Mouse (Mus musculus): ENCODE data around the gene Serpine2. TPM values are rescaled to one million over a fixed set of nuclear protein-coding genes. Genes with fewer than 3 reads are reported as not detected.

The Serpine2 gene
- polyA plus RNA-seq, 1 experiment: 46.7 TPM

GRCm38 (mm10) chr1:79761106-79761916 is 99.7 kb downstream of the Serpine2 start:
- Histone ChIP-seq H3K27me3 (ENCODE audit: control insufficient read depth, insufficient read depth, low read length) (no peaks in the 10 kb centered on the region), H3K4me1 (replicated peaks; ENCODE audit: control insufficient read depth, insufficient read depth, low read length) (peaks cover 17% of the 10 kb centered on the region), H3K4me3 (ENCODE audit: control insufficient read depth, insufficient read depth, low read length) (peak overlapping the region; percentile 95), H3K36me3 (ENCODE audit: control insufficient read depth, insufficient read depth, low read length) (no peaks in the 10 kb centered on the region), H3K27ac (ENCODE audit: control insufficient read depth, insufficient read depth, low read length) (no peak overlapping the region)
- no peak for TF ChIP-seq POLR2A (IDR thresholded peaks at IDR 0.05; ENCODE audit: control insufficient read depth, extremely low read depth, insufficient read depth, low read length, poor library complexity)
- 0 out of 2 replicates have a peak, but pooled peaks have one; percentile 27 for TF ChIP-seq CTCF (IDR thresholded peaks at IDR 0.05; ENCODE audit: borderline replicate concordance, control insufficient read depth, extremely low read depth, insufficient read depth, low read length, poor library complexity)
- DNase-seq: peak; percentile 73
- whole genome bisulfite sequencing: 1% methylated on average over 65 of the region's 65 CpGs

GRCm38 (mm10) chr1:79760656-79761055 is 100.3 kb downstream of the Serpine2 start:
- 36% methylated on average over 11 of the region's 11 CpGs for WGBS
- H3K36me3 ChIP-seq (ENCODE audit: control insufficient read depth, insufficient read depth, low read length): no peaks in the 10 kb centered on the region
- H3K4me1 ChIP-seq (replicated peaks; ENCODE audit: control insufficient read depth, insufficient read depth, low read length): peaks cover 17% of the 10 kb centered on the region
- H3K4me3 ChIP-seq (ENCODE audit: control insufficient read depth, insufficient read depth, low read length): peak overlapping the region; percentile 95
- H3K27ac ChIP-seq (ENCODE audit: control insufficient read depth, insufficient read depth, low read length): no peak overlapping the region
- TF ChIP-seq CTCF (IDR thresholded peaks at IDR 0.05; ENCODE audit: borderline replicate concordance, control insufficient read depth, extremely low read depth, insufficient read depth, low read length, poor library complexity) (no peak), POLR2A (IDR thresholded peaks at IDR 0.05; ENCODE audit: control insufficient read depth, extremely low read depth, insufficient read depth, low read length, poor library complexity) (no peak)
- no peaks in the 10 kb centered on the region for H3K27me3 ChIP-seq (ENCODE audit: control insufficient read depth, insufficient read depth, low read length)
- DNase-seq: peak; percentile 8

DNA sequence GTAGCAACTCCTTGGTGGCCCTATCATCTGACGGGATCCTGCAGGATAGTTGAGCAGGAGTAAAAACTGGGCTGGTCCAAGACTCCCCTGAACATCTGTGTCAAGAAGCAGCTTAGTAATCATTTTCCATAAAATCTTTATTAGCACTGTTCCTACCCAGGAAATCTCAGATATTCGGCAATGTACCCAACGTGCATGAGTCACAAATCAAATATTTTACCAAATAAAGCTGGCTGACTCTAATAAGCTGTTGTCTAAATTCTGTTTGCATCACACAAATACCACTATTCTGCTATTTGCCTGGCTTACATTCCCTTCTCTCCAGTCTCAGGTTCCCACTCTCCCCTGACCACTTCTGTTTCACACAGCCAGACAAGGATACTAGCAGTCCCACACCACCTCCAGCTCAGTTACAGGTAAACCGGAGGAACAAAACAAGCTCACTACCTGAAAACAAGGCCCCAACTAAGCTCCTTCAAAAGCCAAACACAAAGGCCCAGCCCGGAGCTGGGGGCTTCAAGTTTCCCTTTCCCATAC is 101.5 kb downstream of the Serpine2 start:
- Histone ChIP-seq H3K27ac (ENCODE audit: control insufficient read depth, insufficient read depth, low read length) (no peak overlapping the region), H3K27me3 (ENCODE audit: control insufficient read depth, insufficient read depth, low read length) (no peaks in the 10 kb centered on the region), H3K4me3 (ENCODE audit: control insufficient read depth, insufficient read depth, low read length) (no peak overlapping the region), H3K36me3 (ENCODE audit: control insufficient read depth, insufficient read depth, low read length) (no peaks in the 10 kb centered on the region), H3K4me1 (replicated peaks; ENCODE audit: control insufficient read depth, insufficient read depth, low read length) (peaks cover 17% of the 10 kb centered on the region)
- TF ChIP-seq POLR2A (IDR thresholded peaks at IDR 0.05; ENCODE audit: control insufficient read depth, extremely low read depth, insufficient read depth, low read length, poor library complexity) (no peak), CTCF (IDR thresholded peaks at IDR 0.05; ENCODE audit: borderline replicate concordance, control insufficient read depth, extremely low read depth, insufficient read depth, low read length, poor library complexity) (no peak)
- DNase-seq: no peak
- WGBS: 91% methylated on average over 5 of the region's 5 CpGs

GRCm38 (mm10) chr1:79759006-79759405 is 102.0 kb downstream of the Serpine2 start:
- TF ChIP-seq CTCF (IDR thresholded peaks at IDR 0.05; ENCODE audit: borderline replicate concordance, control insufficient read depth, extremely low read depth, insufficient read depth, low read length, poor library complexity) (no peak), POLR2A (IDR thresholded peaks at IDR 0.05; ENCODE audit: control insufficient read depth, extremely low read depth, insufficient read depth, low read length, poor library complexity) (no peak)
- Histone ChIP-seq H3K27ac (ENCODE audit: control insufficient read depth, insufficient read depth, low read length) (no peak overlapping the region), H3K4me1 (replicated peaks; ENCODE audit: control insufficient read depth, insufficient read depth, low read length) (peaks cover 17% of the 10 kb centered on the region), H3K4me3 (ENCODE audit: control insufficient read depth, insufficient read depth, low read length) (no peak overlapping the region), H3K27me3 (ENCODE audit: control insufficient read depth, insufficient read depth, low read length) (no peaks in the 10 kb centered on the region), H3K36me3 (ENCODE audit: control insufficient read depth, insufficient read depth, low read length) (no peaks in the 10 kb centered on the region)
- 82% methylated on average over 2 of the region's 2 CpGs for WGBS
- DNase-seq: no peak

- Histone ChIP-seq H3K4me1 (replicated peaks; ENCODE audit: control insufficient read depth, insufficient read depth, low read length) (peaks cover 12% of the 10 kb centered on the region), H3K27me3 (ENCODE audit: control insufficient read depth, insufficient read depth, low read length) (no peaks in the 10 kb centered on the region), H3K4me3 (ENCODE audit: control insufficient read depth, insufficient read depth, low read length) (no peak overlapping the region), H3K36me3 (ENCODE audit: control insufficient read depth, insufficient read depth, low read length) (no peaks in the 10 kb centered on the region), H3K27ac (ENCODE audit: control insufficient read depth, insufficient read depth, low read length) (no peak overlapping the region)
- TF ChIP-seq POLR2A (IDR thresholded peaks at IDR 0.05; ENCODE audit: control insufficient read depth, extremely low read depth, insufficient read depth, low read length, poor library complexity) (no peak), CTCF (IDR thresholded peaks at IDR 0.05; ENCODE audit: borderline replicate concordance, control insufficient read depth, extremely low read depth, insufficient read depth, low read length, poor library complexity) (no peak)
- 59% methylated on average over 4 of the region's 4 CpGs for WGBS
- DNase-seq: no peak
These were observed 103.4 kb downstream of the Serpine2 start for GRCm38 (mm10) chr1:79757597-79757996.

GRCm38 (mm10) chr1:79757161-79757560 is 103.8 kb downstream of the Serpine2 start:
- DNase-seq: no peak
- WGBS: 87% methylated on average over 7 of the region's 7 CpGs
- Histone ChIP-seq H3K27ac (ENCODE audit: control insufficient read depth, insufficient read depth, low read length) (no peak overlapping the region), H3K27me3 (ENCODE audit: control insufficient read depth, insufficient read depth, low read length) (no peaks in the 10 kb centered on the region), H3K4me1 (replicated peaks; ENCODE audit: control insufficient read depth, insufficient read depth, low read length) (peaks cover 11% of the 10 kb centered on the region), H3K36me3 (ENCODE audit: control insufficient read depth, insufficient read depth, low read length) (no peaks in the 10 kb centered on the region), H3K4me3 (ENCODE audit: control insufficient read depth, insufficient read depth, low read length) (no peak overlapping the region)
- TF ChIP-seq POLR2A (IDR thresholded peaks at IDR 0.05; ENCODE audit: control insufficient read depth, extremely low read depth, insufficient read depth, low read length, poor library complexity): no peak
- TF ChIP-seq CTCF (IDR thresholded peaks at IDR 0.05; ENCODE audit: borderline replicate concordance, control insufficient read depth, extremely low read depth, insufficient read depth, low read length, poor library complexity): no peak

All from thymus, adult 2 months (tissue).